ENCODE assay signal across 13 mouse cellular contexts in genomic region chr11:72485157-72485556, GRCm38 (mm10). TPM values are rescaled to one million over a fixed set of nuclear protein-coding genes. Genes with fewer than 3 reads are reported as not detected.
DNase-seq lines count a peak whose midpoint lies in the region; ATAC-seq and TF ChIP-seq lines count a peak whose summit lies in the region.
"Had no signal": no experiment of that assay in that cellular context is flagged by ENCODE, and none has a peak within 500 bp of the region (broad histone marks: within the 10 kb centered on the region; RNA-seq: fewer than 3 reads in every experiment).

No protein-coding gene starts in this region.

- WGBS in lung, embryonic 15.5 days = 47% methylated on average over 5 of the region's 5 CpGs
- WGBS in hindbrain, postnatal 0 days = 24% methylated on average over 5 of the region's 5 CpGs
- WGBS in kidney, adult 2 months = 79% methylated on average over 5 of the region's 5 CpGs

- DNase-seq in embryo, embryonic 10.5 days (ENCODE audit: low spot score) = peak; percentile 12
- DNase-seq in embryo, embryonic 10 days (ENCODE audit: low spot score) = no peak
- DNase-seq in lung, postnatal 10 days = no peak
- DNase-seq in hindbrain, postnatal 0 days (ENCODE audit: low spot score) = peak; percentile 74
- DNase-seq in right cerebral cortex, postnatal 4 days = peak; percentile 47
- no peak for DNase-seq in kidney, adult 2 months
- DNase-seq in ovary, adult 18-20 months (ENCODE audit: low spot score) = no peak
- DNase-seq: adrenal gland, postnatal 14 days; cerebellum, adult 2 months; lung, postnatal 14 days had no signal

- H3K27ac ChIP-seq in lung, embryonic 15.5 days = 0 out of 2 replicates have a peak overlapping the region, but pooled peaks have one; percentile 3
- 0 out of 2 replicates have a peak overlapping the region, but pooled peaks have one; percentile 7 for H3K27ac ChIP-seq in hindbrain, postnatal 0 days
- H3K27ac ChIP-seq in kidney, adult 2 months (ENCODE audit: insufficient read depth, low read depth, low read length) = no peak overlapping the region

- no peak for ATAC-seq in lung, embryonic 15.5 days (ENCODE audit: borderline replicate concordance, extremely low read depth, low FRiP score, low TSS enrichment)
- ATAC-seq in hindbrain, postnatal 0 days = no peak

- H3K4me3 ChIP-seq in lung, embryonic 15.5 days = no peak overlapping the region
- no peak overlapping the region for H3K4me3 ChIP-seq in hindbrain, postnatal 0 days (ENCODE audit: low read length)
- H3K4me3 ChIP-seq in kidney, adult 2 months (ENCODE audit: insufficient read depth, low read depth, low read length) = no peak overlapping the region

- H3K9me3 ChIP-seq in lung, embryonic 15.5 days = no peaks in the 10 kb centered on the region
- no peaks in the 10 kb centered on the region for H3K9me3 ChIP-seq in hindbrain, postnatal 0 days (ENCODE audit: low read length)

- TF ChIP-seq POLR2A in kidney, adult 2 months (IDR thresholded peaks at IDR 0.05; ENCODE audit: low read depth, low read length) = no peak

- no peak overlapping the region for H3K9ac ChIP-seq in lung, embryonic 15.5 days
- no peak overlapping the region for H3K9ac ChIP-seq in hindbrain, postnatal 0 days (replicated peaks; ENCODE audit: low read length)

- H3K4me2 ChIP-seq in lung, embryonic 15.5 days = no peak overlapping the region
- H3K4me2 ChIP-seq in hindbrain, postnatal 0 days (ENCODE audit: low read depth, low read length) = no peak overlapping the region

- peaks cover 21% of the 10 kb centered on the region for H3K27me3 ChIP-seq in lung, embryonic 15.5 days
- H3K27me3 ChIP-seq in hindbrain, postnatal 0 days (ENCODE audit: insufficient read depth, low read length) = no peaks in the 10 kb centered on the region
- no peaks in the 10 kb centered on the region for H3K27me3 ChIP-seq in kidney, adult 2 months (replicated peaks; ENCODE audit: control insufficient read depth, insufficient read depth, low read length)

- peaks cover 40% of the 10 kb centered on the region for H3K4me1 ChIP-seq in lung, embryonic 15.5 days
- peaks cover 19% of the 10 kb centered on the region for H3K4me1 ChIP-seq in hindbrain, postnatal 0 days (ENCODE audit: insufficient read depth, low read length)
- no peaks in the 10 kb centered on the region for H3K4me1 ChIP-seq in kidney, adult 2 months (ENCODE audit: control insufficient read depth, insufficient read depth, low read length)

- no peaks in the 10 kb centered on the region for H3K36me3 ChIP-seq in lung, embryonic 15.5 days
- no peaks in the 10 kb centered on the region for H3K36me3 ChIP-seq in hindbrain, postnatal 0 days (ENCODE audit: insufficient read depth, low read length)
- H3K36me3 ChIP-seq in kidney, adult 2 months (ENCODE audit: control insufficient read depth, insufficient read depth, low read length) = no peaks in the 10 kb centered on the region

- TF ChIP-seq CTCF in hindbrain, postnatal 0 days (IDR thresholded peaks at IDR 0.05; ENCODE audit: low read depth) = no peak
- no peak for TF ChIP-seq CTCF in kidney, adult 2 months (conservative IDR thresholded peaks at IDR 0.05; ENCODE audit: insufficient read depth, insufficient read length, low read depth, low read length)

RNA-seq across cellular contexts. Expression of gene Spns2, which starts 4.5 kb away (rescaled TPM):
- 5.3 and 6.4 TPM in 2 replicates for polyA plus RNA-seq in lung, embryonic 15.5 days (2015; fragmentation: Nextera tagmentation; extraction: Ambion mirVana)
- total RNA-seq in hindbrain, postnatal 0 days (2014; rRNA removed) = 58.5 and 66.0 TPM in 2 replicates
- polyA plus RNA-seq in hindbrain, postnatal 0 days (2015; fragmentation: Nextera tagmentation; extraction: Ambion mirVana) = 7.0 and 7.2 TPM in 2 replicates
- polyA plus RNA-seq in kidney, adult 2 months (2012; rRNA removed) = 102 TPM in 2 replicates

RNA-seq across cellular contexts. Expression of gene Mybbp1a, which starts 44.0 kb away (rescaled TPM):
- polyA plus RNA-seq in lung, embryonic 15.5 days (2015; fragmentation: Nextera tagmentation; extraction: Ambion mirVana) = 137 and 140 TPM in 2 replicates
- 28.0 and 36.1 TPM in 2 replicates for total RNA-seq in hindbrain, postnatal 0 days (2014; rRNA removed)
- polyA plus RNA-seq in hindbrain, postnatal 0 days (2015; fragmentation: Nextera tagmentation; extraction: Ambion mirVana) = 61.5 and 68.7 TPM in 2 replicates
- 27.0 and 28.6 TPM in 2 replicates for polyA plus RNA-seq in kidney, adult 2 months (2012; rRNA removed)

RNA-seq across cellular contexts. Expression of gene Ggt6, which starts 49.8 kb away (rescaled TPM):
- 0.14 and 0.26 TPM in 2 replicates for polyA plus RNA-seq in lung, embryonic 15.5 days (2015; fragmentation: Nextera tagmentation; extraction: Ambion mirVana)
- total RNA-seq in hindbrain, postnatal 0 days (2014; rRNA removed) = not detected in 2 replicates
- polyA plus RNA-seq in hindbrain, postnatal 0 days (2015; fragmentation: Nextera tagmentation; extraction: Ambion mirVana) = not detected in 2 replicates
- polyA plus RNA-seq in kidney, adult 2 months (2012; rRNA removed) = 24.3 and 29.3 TPM in 2 replicates
- polyA plus RNA-seq: heart, postnatal 0 days; limb, embryonic 11.5 days had no signal

Comparison
In these comparisons a context has a peak if more than half of its experiments do, and no peak if none do; other contexts are left out.
1. DNase-seq: peak in embryo, embryonic 10.5 days (single experiment), hindbrain, postnatal 0 days (single experiment) and right cerebral cortex, postnatal 4 days (single experiment); none in embryo, embryonic 10 days (single experiment), lung, postnatal 10 days (single experiment), kidney, adult 2 months (single experiment) and ovary, adult 18-20 months (single experiment).
2. RNA of gene Spns2, which starts 4.5 kb away (polyA plus RNA-seq): 102 TPM in kidney, adult 2 months; 7.0 to 7.2 TPM in hindbrain, postnatal 0 days and 5.3 to 6.4 TPM in lung, embryonic 15.5 days; every median in the first group is over 10 times any median in the second.
3. RNA of gene Ggt6, which starts 49.8 kb away (polyA plus RNA-seq): 24.3 to 29.3 TPM in kidney, adult 2 months; 0.14 to 0.26 TPM in lung, embryonic 15.5 days and not detected in hindbrain, postnatal 0 days; every median in the first group is over 10 times any median in the second.